Mouse (Mus musculus) effector memory CD4-positive, alpha-beta T cell, adult 5 months (primary cell): ENCODE measurements around the gene Vmn1r199. TPM values are rescaled to one million over a fixed set of nuclear protein-coding genes. Genes with fewer than 3 reads are reported as not detected.

Experiments used
- polyA plus RNA-seq: library from polyadenylated mRNA; unstranded; fragments of 100-300 nt; shearing (Covaris generic); gene quantifications from one replicate; pipeline ENCODE4 v1.2.1, GENCODE M21; 2017

The Vmn1r199 gene
- not detected for polyA plus RNA-seq

DNA sequence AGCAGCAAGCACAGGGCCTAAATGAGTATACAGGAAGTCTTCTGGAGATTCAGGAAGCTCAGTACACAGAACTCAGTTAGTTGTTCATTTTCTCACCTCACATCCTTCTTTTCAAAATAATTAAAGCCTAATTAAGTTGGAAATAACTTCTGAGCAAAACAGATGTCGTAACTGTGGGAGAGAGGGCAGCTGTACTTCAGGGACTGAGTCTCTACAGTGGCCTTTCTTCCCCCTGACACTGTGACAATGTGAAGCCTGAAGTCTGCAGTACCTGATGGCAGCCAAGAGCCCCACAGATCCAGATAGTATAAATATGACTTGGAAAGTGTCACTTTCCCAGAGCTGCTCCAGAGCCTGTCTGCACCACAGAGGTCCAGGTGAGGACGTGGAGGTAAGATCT lies at the start of gene Vmn1r199:
Vmn1r199 (plus strand) TSS at position 301 of the 400 bp plus-strand sequence.

DNA sequence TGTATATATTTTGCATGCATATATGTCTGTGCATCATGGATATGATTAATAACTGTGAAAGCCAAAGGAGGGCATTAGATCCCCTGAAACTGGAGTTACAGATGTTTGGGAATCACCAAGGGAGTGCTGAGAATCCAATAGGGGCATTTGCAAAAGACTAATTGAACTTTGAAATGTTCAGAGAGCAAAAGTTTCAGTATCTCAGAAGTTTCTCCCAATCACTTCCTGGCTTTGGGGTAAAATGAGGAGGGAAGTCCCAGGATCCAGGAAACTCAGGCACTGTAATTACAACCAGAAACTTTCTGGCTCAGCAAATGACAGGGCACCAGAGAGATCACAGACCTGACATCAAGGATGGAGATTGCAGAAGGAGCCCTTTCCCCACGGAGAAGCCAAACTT lies 29.6 kb upstream of the Vmn1r199 start, which contains the start of gene Vmn1r198:
Vmn1r198 (plus strand) TSS at position 301 of the 400 bp plus-strand sequence.

DNA sequence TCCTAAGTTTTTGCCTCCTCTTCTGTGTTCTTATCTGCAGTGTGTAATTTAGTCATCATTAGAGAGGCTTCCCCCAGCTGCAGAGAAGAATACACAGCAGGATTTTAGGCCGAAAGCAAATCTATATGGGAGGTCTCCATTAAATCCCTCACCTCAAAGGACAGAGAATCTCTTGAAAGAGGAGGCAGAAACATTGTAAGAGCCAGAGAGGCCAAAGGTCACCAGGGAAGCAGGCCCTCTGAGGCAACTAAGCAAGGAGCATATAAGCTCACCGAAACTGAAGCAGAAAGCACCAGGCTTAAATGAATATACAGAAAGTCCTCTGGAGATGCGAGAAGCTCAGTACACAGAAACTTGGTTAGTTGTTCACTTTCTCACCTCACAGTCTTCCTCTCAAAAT lies 10.5 kb downstream of the Vmn1r199 start, which contains the start of gene Vmn1r200:
Vmn1r200 (plus strand) TSS at position 301 of the 400 bp plus-strand sequence.

Other genes with a start within 250 kb of the Vmn1r199 start
- gene Vmn1r191, start 195.8 kb upstream of the Vmn1r199 start, polyA plus RNA-seq = 0.10 TPM
- gene Vmn1r192, start 188.7 kb upstream of the Vmn1r199 start, polyA plus RNA-seq = not detected
- not detected for gene Vmn1r193, start 156.7 kb upstream of the Vmn1r199 start, polyA plus RNA-seq
- gene Vmn1r194, start 135.6 kb upstream of the Vmn1r199 start, polyA plus RNA-seq = not detected
- not detected for gene Vmn1r195, start 109.3 kb upstream of the Vmn1r199 start, polyA plus RNA-seq
- not detected for gene Vmn1r196, start 89.9 kb upstream of the Vmn1r199 start, polyA plus RNA-seq
- not detected for gene Vmn1r197, start 55.2 kb upstream of the Vmn1r199 start, polyA plus RNA-seq
- 0.14 TPM for gene Vmn1r198, start 29.5 kb upstream of the Vmn1r199 start, polyA plus RNA-seq
- 0.10 TPM for gene Vmn1r200, start 10.6 kb downstream of the Vmn1r199 start, polyA plus RNA-seq
- not detected for gene Vmn1r201, start 92.1 kb downstream of the Vmn1r199 start, polyA plus RNA-seq
- gene Vmn1r202, start 125.6 kb downstream of the Vmn1r199 start, polyA plus RNA-seq = 0.11 TPM
- gene Vmn1r203, start 138.3 kb downstream of the Vmn1r199 start, polyA plus RNA-seq = 0.17 TPM
- gene Vmn1r204, start 173.4 kb downstream of the Vmn1r199 start, polyA plus RNA-seq = not detected
- gene Vmn1r205, start 213.2 kb downstream of the Vmn1r199 start, polyA plus RNA-seq = not detected
- not detected for gene Vmn1r206, start 244.4 kb downstream of the Vmn1r199 start, polyA plus RNA-seq